Mouse (Mus musculus) urinary bladder, postnatal 25 days (tissue): ENCODE measurements around the gene Zfp110.

ENCODE experiments used
- DNase-seq: peaks from one replicate; pipeline ENCODE4 v3.0.0; 2022; ENCODE audit warnings: low spot score

Zfp110 gene

GRCm38 (mm10) chr7:12897655-12898410 is 63.3 kb downstream of the Zfp110 start, which contains the start of gene Zscan22:
Gene Zscan22 (plus strand): TSS chr7:12897815.
- peak; percentile 77 for DNase-seq
